Mouse (Mus musculus): ENCODE results near the gene Nudt22. TPM values are rescaled to one million over a fixed set of nuclear protein-coding genes. Genes with fewer than 3 reads are reported as not detected.
A peak's percentile ranks its signal among the peaks of the same experiment; 100 is the strongest.

Gene Nudt22
- polyA plus RNA-seq, 1 experiment from 2014 or later: 20.1 TPM

- ATAC-seq (ENCODE audit: insufficient number of reproducible peaks, insufficient read depth, low FRiP score, low TSS enrichment, low read depth): no peak
- no peak overlapping the region for H3K27ac ChIP-seq
- peaks cover 38% of the 10 kb centered on the region for H3K36me3 ChIP-seq
- H3K9me3 ChIP-seq: no peaks in the 10 kb centered on the region
- 96% methylated on average over 5 of the region's 5 CpGs for WGBS
- no peak overlapping the region for H3K4me2 ChIP-seq
- H3K9ac ChIP-seq (replicated peaks): no peak overlapping the region
- no peaks in the 10 kb centered on the region for H3K27me3 ChIP-seq
- H3K4me1 ChIP-seq (replicated peaks): peaks cover 37% of the 10 kb centered on the region
- H3K4me3 ChIP-seq (replicated peaks): no peak overlapping the region
Measured at GRCm38 (mm10) chr19:6983621-6984020, 12.3 kb downstream of the Nudt22 start.

DNA sequence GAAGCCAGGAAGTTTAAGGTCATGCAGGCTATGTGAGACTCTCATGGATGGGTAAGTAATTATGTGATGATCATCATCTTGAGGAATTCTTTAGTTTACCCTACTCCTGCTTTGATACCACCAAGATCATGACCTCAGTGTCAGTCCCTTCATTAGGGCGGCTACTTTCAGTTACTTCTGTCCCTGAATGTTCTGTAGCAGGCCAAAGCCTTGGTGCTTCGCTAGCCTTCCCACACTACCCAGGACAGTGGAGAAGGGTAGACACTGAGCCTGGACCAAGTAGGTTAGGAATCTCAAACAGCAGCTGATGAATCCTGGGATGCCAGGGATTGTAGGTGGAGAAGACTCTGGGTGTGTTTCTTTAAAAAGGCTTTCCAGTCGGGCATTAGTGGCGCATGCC lies 14.5 kb downstream of the Nudt22 start:
- no peaks in the 10 kb centered on the region for H3K27me3 ChIP-seq
- ATAC-seq (ENCODE audit: insufficient number of reproducible peaks, insufficient read depth, low FRiP score, low TSS enrichment, low read depth): no peak
- peaks cover 58% of the 10 kb centered on the region for H3K36me3 ChIP-seq
- WGBS: 90% methylated on average over 4 of the region's 4 CpGs
- no peak overlapping the region for H3K9ac ChIP-seq (replicated peaks)
- H3K4me2 ChIP-seq: peak overlapping the region; percentile 80; the same call in 1 of the 2 replicates
- no peak overlapping the region for H3K27ac ChIP-seq
- no peaks in the 10 kb centered on the region for H3K9me3 ChIP-seq
- H3K4me3 ChIP-seq (replicated peaks): peak overlapping the region; percentile 7; the same call in 1 of the 2 replicates
- peaks cover 44% of the 10 kb centered on the region for H3K4me1 ChIP-seq (replicated peaks)

DNA sequence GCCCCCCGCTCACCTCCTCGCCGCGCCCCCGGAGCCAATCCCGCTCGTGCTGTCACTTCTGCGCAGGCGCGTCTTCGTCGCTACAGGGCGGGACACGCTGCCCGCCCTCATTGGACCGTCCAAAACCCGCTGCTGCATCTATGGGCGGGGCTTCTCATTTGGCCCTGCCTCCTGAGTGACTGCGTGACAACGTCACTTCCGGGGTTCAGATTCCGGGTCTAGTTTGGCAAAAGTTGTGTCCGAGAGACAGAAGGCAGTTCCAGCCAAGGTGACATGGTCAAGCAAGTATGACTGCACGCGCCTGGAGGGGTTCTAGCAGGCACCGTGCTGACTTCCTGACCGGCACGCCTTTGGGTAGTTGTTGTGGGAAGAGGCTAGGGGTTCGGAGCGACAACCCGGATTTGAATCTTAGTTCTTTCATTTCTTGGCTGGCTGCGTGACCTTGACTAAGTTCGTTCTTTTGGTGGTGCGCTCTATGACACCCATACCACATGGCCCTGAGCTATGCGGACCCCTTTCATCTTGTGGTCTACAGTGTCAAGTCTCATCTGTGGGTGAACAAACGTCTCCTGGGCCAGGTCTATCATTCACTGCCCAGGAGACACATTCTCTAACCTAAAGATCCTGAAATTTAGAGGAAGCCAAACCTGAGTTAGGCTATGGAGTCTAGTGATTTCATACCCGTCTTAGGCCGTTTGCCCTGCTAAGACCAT lies 15.4 kb downstream of the Nudt22 start, which contains the start of gene Fkbp2:
Gene Fkbp2 (minus strand): TSS at position 121 of the 713 bp plus-strand sequence.
- ATAC-seq (ENCODE audit: insufficient number of reproducible peaks, insufficient read depth, low FRiP score, low TSS enrichment, low read depth): peak; percentile 83
- Histone ChIP-seq H3K27me3 (no peaks in the 10 kb centered on the region), H3K4me2 (peak within 1 kb of the TSS; percentile 80), H3K9me3 (no peaks in the 10 kb centered on the region), H3K9ac (replicated peaks) (peak within 1 kb of the TSS; percentile 80), H3K27ac (peak within 1 kb of the TSS; percentile 92), H3K4me3 (replicated peaks) (peak within 1 kb of the TSS; percentile 67), H3K4me1 (replicated peaks) (peaks cover 45% of the 10 kb centered on the region), H3K36me3 (peaks cover 56% of the 10 kb centered on the region)
- WGBS: 2% methylated on average over 38 of the region's 38 CpGs

GRCm38 (mm10) chr19:6979486-6980380 lies 16.2 kb downstream of the Nudt22 start:
- H3K4me3 ChIP-seq (replicated peaks): peak overlapping the region; percentile 67
- H3K9me3 ChIP-seq: no peaks in the 10 kb centered on the region
- peak overlapping the region; percentile 80 for H3K4me2 ChIP-seq
- H3K9ac ChIP-seq (replicated peaks): peak overlapping the region; percentile 80
- WGBS: under 1% methylated on average over 58 of the region's 59 CpGs
- ATAC-seq (ENCODE audit: insufficient number of reproducible peaks, insufficient read depth, low FRiP score, low TSS enrichment, low read depth): peak; percentile 86
- no peaks in the 10 kb centered on the region for H3K27me3 ChIP-seq
- peaks cover 45% of the 10 kb centered on the region for H3K4me1 ChIP-seq (replicated peaks)
- peak overlapping the region; percentile 92 for H3K27ac ChIP-seq
- H3K36me3 ChIP-seq: peaks cover 48% of the 10 kb centered on the region

DNA sequence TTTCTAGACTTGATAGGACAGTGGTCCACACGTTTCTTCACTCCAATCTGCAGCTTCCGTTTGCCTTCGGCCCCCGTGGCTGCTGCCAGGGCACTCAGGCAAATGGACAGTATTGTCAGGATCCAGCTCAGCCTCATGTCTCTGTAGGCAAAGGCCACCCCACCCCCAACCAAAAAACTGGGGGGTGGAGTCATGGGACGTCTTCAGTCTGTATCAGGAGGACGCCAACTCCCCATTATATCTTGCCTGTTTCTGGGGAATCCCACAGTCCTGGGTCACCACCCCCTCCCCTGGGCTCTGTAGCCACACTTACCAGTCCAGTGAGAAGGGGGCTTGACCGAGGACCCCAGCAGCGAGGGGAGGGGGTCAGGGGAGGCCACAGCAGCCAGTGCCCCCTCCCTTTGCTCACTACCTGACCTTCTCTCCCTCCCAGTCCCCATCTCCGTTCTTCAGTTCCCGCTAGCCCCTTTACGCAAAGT lies 16.9 kb downstream of the Nudt22 start:
- ATAC-seq (ENCODE audit: insufficient number of reproducible peaks, insufficient read depth, low FRiP score, low TSS enrichment, low read depth): 0 out of 2 replicates have a peak, but pooled peaks have one; percentile 1

DNA sequence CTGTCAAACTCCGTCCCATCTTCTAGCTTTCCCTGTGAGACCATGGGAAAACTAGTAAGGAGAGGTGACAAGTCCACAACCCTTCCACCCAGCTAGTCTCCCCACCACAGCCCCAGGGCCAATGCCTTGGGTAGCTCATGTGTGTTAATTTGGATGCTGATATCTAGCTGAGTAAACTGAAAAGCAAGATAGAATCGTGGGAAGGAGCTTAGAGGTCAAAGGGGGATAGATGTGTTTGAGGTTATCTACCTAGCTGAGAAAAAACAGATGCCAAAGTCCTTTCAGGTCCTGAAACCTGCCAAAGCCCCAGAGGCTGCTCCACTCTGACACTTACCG lies 17.3 kb downstream of the Nudt22 start:
- H3K4me2 ChIP-seq: peak overlapping the region; percentile 80
- no peak for ATAC-seq (ENCODE audit: insufficient number of reproducible peaks, insufficient read depth, low FRiP score, low TSS enrichment, low read depth)
- peak overlapping the region; percentile 41; the same call in 1 of the 2 replicates for H3K27ac ChIP-seq
- 0 out of 2 replicates have a peak overlapping the region, but pooled peaks have one; percentile 18 for H3K9ac ChIP-seq (replicated peaks)
- peaks cover 39% of the 10 kb centered on the region for H3K36me3 ChIP-seq
- no peaks in the 10 kb centered on the region for H3K9me3 ChIP-seq
- peak overlapping the region; percentile 67 for H3K4me3 ChIP-seq (replicated peaks)
- H3K27me3 ChIP-seq: no peaks in the 10 kb centered on the region
- 56% methylated on average over 3 of the region's 3 CpGs for WGBS
- H3K4me1 ChIP-seq (replicated peaks): peaks cover 50% of the 10 kb centered on the region

More for the DNA sequence above, 16.9 kb downstream of the Nudt22 start:
- Histone ChIP-seq H3K4me2 (peak overlapping the region; percentile 80), H3K9me3 (no peaks in the 10 kb centered on the region), H3K4me3 (replicated peaks) (peak overlapping the region; percentile 67), H3K27ac (peak overlapping the region; percentile 62; the same call in 1 of the 2 replicates), H3K36me3 (peaks cover 44% of the 10 kb centered on the region), H3K4me1 (replicated peaks) (peaks cover 46% of the 10 kb centered on the region), H3K27me3 (no peaks in the 10 kb centered on the region), H3K9ac (replicated peaks) (peak overlapping the region; percentile 66)
- WGBS: 15% methylated on average over 11 of the region's 11 CpGs

- H3K36me3 ChIP-seq: peaks cover 35% of the 10 kb centered on the region
- peak overlapping the region; percentile 41; the same call in 1 of the 2 replicates for H3K27ac ChIP-seq
- 81% methylated on average over 13 of the region's 13 CpGs for WGBS
- peaks cover 53% of the 10 kb centered on the region for H3K4me1 ChIP-seq (replicated peaks)
- no peak for ATAC-seq (ENCODE audit: insufficient number of reproducible peaks, insufficient read depth, low FRiP score, low TSS enrichment, low read depth)
- 0 out of 2 replicates have a peak overlapping the region, but pooled peaks have one; percentile 18 for H3K9ac ChIP-seq (replicated peaks)
- no peaks in the 10 kb centered on the region; the same call in 1 of the 2 replicates for H3K27me3 ChIP-seq
- peak overlapping the region; percentile 80; the same call in 1 of the 2 replicates for H3K4me2 ChIP-seq
- H3K4me3 ChIP-seq (replicated peaks): 0 out of 2 replicates have a peak overlapping the region, but pooled peaks have one; percentile 67
- H3K9me3 ChIP-seq: no peaks in the 10 kb centered on the region
Measured at GRCm38 (mm10) chr19:6977759-6978638, 17.9 kb downstream of the Nudt22 start.

DNA sequence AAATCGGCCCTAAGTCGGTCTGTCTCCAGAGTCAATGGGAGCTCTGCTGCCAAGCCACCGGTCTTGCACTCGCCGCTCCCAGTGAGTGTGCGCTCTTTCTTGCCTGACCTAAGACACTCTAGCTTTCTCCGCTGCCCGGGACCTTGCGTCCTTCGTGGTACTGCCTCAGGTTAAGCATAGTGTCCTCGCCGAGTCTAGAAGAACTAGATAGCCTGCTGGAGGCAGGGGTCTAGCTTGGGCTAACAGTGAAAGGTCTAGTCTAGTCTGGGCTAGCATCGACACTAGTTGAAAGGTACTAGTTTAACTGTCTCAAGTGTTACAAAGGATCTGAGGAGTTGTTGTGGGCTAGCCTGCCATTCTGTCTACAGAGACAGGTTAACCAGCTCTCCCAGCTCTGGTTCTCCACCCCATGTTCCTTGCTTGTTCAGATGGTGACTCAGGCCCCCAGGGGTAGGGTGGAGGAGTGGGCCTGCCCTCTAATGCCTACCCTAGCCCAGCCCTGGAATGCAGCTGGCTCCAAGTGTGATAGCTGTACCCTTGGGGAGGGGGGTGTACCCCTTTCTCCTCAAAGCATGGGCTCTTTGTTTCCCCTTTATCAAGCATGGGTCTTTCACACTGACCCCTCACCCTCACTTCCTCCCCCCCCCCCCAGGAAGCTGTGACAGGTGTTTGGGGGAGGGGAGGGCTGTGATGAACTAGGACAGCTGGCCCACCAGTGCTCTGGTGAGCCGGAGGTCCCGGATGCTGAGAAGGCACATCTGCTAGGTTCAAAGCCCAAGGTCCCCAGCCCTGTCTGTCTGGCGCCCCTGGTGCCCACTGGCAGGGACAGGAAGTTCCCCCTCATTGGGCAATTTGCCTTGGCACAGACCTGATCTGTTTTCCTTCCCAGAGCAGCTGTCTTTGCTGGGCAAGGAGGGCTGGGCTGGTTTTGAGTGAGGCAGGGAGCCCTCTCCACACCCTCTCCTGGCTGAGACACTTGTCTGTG lies 20.1 kb downstream of the Nudt22 start, which contains the start of gene Plcb3:
Gene Plcb3 (minus strand): TSS at position 934 of the 985 bp plus-strand sequence.
- Histone ChIP-seq H3K27ac (peak within 1 kb of the TSS; percentile 86), H3K36me3 (peaks cover 23% of the 10 kb centered on the region), H3K9me3 (no peaks in the 10 kb centered on the region), H3K4me3 (replicated peaks) (peak within 1 kb of the TSS; percentile 71), H3K27me3 (peaks cover 5% of the 10 kb centered on the region), H3K4me1 (replicated peaks) (peaks cover 58% of the 10 kb centered on the region), H3K9ac (replicated peaks) (peak within 1 kb of the TSS; percentile 85), H3K4me2 (peak within 1 kb of the TSS; percentile 95)
- 0% methylated on average over 16 of the region's 16 CpGs for WGBS
- no peak for ATAC-seq (ENCODE audit: insufficient number of reproducible peaks, insufficient read depth, low FRiP score, low TSS enrichment, low read depth)
